Mouse (Mus musculus): Measurements from ENCODE around the gene Zfp652.

DNA sequence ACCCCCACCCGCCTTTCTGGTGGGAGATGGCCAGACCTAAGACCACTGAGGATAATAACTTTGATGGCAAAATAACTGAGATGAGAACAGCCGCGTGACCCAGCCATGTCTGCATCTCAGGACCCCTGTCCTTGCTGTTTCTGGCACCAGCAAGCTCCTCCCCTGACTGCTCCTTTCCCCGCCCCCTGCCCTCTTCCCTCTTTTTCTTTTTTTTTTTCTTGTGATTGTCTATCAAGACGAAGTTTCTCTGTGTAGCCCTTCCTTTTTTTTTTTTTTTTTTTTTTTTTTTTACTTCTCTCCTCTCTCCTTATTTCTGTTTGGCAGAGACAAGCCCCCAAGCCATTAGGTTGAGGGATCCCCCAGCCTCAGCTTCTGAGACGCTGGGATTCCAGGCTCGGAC lies 98.4 kb downstream of the Zfp652 start:
- no peak for TF ChIP-seq GATA1 (IDR thresholded peaks at IDR 0.05; ENCODE audit: borderline replicate concordance, low read length)
- no peak for TF ChIP-seq FLI1 (IDR thresholded peaks at IDR 0.05; ENCODE audit: low read length)

All from megakaryocyte, embryonic 14.5 days (primary cell).